Mouse (Mus musculus) stomach, embryonic 15.5 days (tissue): ENCODE data around the gene Sorl1. TPM values are rescaled to one million over a fixed set of nuclear protein-coding genes. Genes with fewer than 3 reads are reported as not detected.

ENCODE experiments used
- ATAC-seq: fragments of 200-750 bp; cut with Nextera tagmentation; 2 replicates; pipeline ENCODE4 v1.8.0; 2017; ENCODE audit warnings: low read depth, moderate number of reproducible peaks, moderate TSS enrichment; ENCODE audit not compliant: insufficient read depth, low FRiP score
- H3K27ac ChIP-seq: fragments of 300-500 bp; sonication (generic); 2 replicates; pipeline ENCODE4 v1.5.1; 2015; ENCODE audit warnings: mild to moderate bottlenecking, inconsistent platforms
- H3K27me3 ChIP-seq: fragments of 300-500 bp; sonication (generic); replicated peaks from 2 replicates; pipeline ENCODE4 v1.6.1; 2015; ENCODE audit warnings: inconsistent platforms
- H3K36me3 ChIP-seq: fragments of 300-500 bp; sonication (generic); 2 replicates; pipeline ENCODE4 v1.6.1; 2015; ENCODE audit warnings: inconsistent platforms
- H3K4me1 ChIP-seq: fragments of 300-500 bp; sonication (generic); 2 replicates; pipeline ENCODE4 v1.6.1; 2015; ENCODE audit warnings: inconsistent platforms
- H3K4me2 ChIP-seq: fragments of 300-500 bp; sonication (generic); 2 replicates; pipeline ENCODE4 v1.6.1; 2015; ENCODE audit warnings: mild to moderate bottlenecking, inconsistent platforms
- H3K4me3 ChIP-seq: fragments of 300-500 bp; sonication (generic); replicated peaks from 2 replicates; pipeline ENCODE4 v1.5.1; 2015; ENCODE audit warnings: inconsistent platforms
- H3K9ac ChIP-seq: fragments of 300-500 bp; sonication (generic); 2 replicates; pipeline ENCODE4 v1.6.1; 2015; ENCODE audit warnings: inconsistent platforms
- H3K9me3 ChIP-seq: fragments of 300-500 bp; sonication (generic); 2 replicates; pipeline ENCODE4 v1.6.1; 2016; ENCODE audit warnings: inconsistent platforms
- WGBS: fragments of 180-500 bp; shearing (Covaris S2); methylation state at CpG from one replicate; pipeline ENCODE4 v1.1.7; 2015; 5-methylcytosine and 5-hydroxymethylcytosine counted together
- polyA plus RNA-seq: library from polyadenylated mRNA; unstranded; fragments of >200 nt; fragmentation: Nextera tagmentation; extraction: Ambion mirVana; gene quantifications from 2 replicates; pipeline ENCODE4 v1.2.1, GENCODE M21; 2015

Sorl1 gene
- polyA plus RNA-seq, 1 experiment from 2014 or later: 11.4 TPM

DNA sequence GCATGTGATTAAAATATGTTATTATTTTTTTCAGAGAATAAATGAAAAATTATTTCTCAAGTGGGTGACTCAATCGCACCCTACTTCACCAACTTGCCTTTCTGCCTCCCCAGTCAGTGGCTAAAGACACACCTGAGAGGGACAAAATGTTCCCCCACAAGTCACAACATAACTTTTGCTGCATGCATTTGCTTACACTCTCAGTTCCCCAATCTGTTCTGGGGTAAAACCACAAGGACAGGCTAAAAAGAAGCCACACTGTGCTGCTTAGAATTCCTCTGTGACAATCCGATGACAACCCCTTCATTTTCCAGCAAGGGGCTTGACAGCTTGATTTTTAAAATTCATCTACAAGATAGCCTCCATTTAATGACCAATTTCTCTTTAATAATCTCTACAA lies 22.4 kb upstream of the Sorl1 start:
- 92% methylated on average over 2 of the region's 2 CpGs for WGBS
- no peak overlapping the region for H3K4me3 ChIP-seq
- H3K4me1 ChIP-seq: no peaks in the 10 kb centered on the region
- H3K4me2 ChIP-seq: no peak overlapping the region
- H3K36me3 ChIP-seq: no peaks in the 10 kb centered on the region
- no peak overlapping the region for H3K9ac ChIP-seq
- no peaks in the 10 kb centered on the region for H3K9me3 ChIP-seq
- no peak overlapping the region for H3K27ac ChIP-seq
- no peaks in the 10 kb centered on the region for H3K27me3 ChIP-seq
- no peak for ATAC-seq

DNA sequence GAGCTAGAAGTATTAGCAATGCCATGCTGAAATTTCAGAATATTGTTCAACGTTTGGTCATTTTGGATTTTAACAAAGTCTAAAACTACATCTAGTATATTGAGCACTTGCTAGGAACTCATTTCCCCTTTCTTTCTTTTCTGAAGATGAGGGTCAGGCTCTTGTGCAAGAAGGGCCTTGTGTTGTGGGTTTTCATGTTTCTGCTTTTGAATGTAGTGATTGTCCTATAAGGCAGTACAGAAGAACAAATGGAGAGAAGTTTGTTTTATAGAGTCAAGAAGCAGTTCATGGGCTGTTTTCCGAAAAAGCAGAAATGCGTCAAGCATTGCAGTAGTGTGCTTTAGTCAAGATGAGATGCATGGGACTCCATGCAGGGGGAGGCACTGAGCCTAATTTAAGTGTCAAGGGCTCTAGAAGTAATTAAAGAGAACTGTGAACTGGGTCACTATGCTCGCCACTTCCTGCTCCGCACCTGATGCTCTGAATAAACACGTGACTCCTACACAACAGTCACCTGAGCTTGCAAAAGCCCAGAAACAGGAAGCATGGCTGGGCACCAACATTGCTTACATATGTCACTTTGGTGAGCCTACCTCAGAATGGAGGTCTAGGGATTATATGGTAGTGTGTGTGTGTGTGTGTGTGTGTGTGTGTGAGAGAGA lies 17.6 kb upstream of the Sorl1 start:
- Histone ChIP-seq H3K9me3 (no peaks in the 10 kb centered on the region), H3K36me3 (no peaks in the 10 kb centered on the region), H3K4me3 (no peak overlapping the region), H3K9ac (no peak overlapping the region), H3K4me2 (no peak overlapping the region), H3K4me1 (no peaks in the 10 kb centered on the region), H3K27me3 (no peaks in the 10 kb centered on the region), H3K27ac (no peak overlapping the region)
- WGBS: 77% methylated on average over 6 of the region's 6 CpGs
- ATAC-seq: no peak

DNA sequence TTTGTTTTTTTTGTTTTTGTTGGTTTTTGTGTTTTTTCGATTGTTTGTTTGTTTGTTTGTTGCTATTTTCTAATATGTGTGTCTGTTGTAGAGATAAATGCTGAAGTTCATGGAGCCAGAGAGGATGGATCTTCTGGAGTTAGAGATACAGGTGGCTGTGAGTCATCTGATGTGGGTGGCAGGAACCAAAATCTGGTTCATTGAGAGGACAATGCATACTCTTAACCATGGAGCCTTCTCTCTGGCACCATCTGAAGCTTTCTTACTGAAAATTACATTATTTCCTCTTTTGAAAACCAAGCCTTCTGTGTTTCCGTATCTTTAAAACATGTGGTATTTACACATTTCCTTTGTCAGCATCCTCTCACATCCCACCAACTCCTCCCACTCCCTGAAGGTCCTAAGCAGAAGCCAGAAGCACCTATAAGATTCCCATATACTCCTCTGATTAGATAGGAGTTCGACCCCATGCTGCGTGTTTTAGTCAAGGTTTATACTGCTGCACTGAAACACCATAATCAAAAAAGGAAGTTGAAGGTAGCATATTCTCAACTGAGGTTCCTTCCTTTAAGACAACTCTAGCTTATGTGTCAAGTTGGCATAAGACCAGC lies 14.3 kb upstream of the Sorl1 start:
- no peaks in the 10 kb centered on the region for H3K4me1 ChIP-seq
- H3K27me3 ChIP-seq: no peaks in the 10 kb centered on the region
- H3K27ac ChIP-seq: no peak overlapping the region
- H3K9ac ChIP-seq: no peak overlapping the region
- no peaks in the 10 kb centered on the region for H3K36me3 ChIP-seq
- no peak overlapping the region for H3K4me2 ChIP-seq
- WGBS: 75% methylated on average over 4 of the region's 4 CpGs
- H3K4me3 ChIP-seq: no peak overlapping the region
- ATAC-seq: no peak
- no peaks in the 10 kb centered on the region for H3K9me3 ChIP-seq

DNA sequence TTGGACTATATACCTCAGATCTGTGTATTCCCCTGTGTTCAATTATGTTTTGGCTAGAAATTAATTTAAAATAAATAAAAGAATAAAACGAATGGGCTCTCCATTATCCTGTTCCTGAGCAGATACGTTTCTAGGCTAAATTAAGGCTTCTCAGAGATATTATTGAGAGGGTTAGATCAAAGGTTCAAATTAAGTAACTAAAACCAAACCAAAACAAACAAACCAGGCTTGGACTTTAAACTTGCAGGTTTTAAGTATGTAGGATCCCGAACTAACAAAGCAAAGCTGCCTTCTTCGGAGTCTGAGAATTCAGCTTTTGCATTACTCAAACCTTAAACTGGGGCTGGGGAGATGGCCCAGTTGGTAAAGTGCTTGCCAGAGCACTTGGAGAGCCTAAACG lies 13.5 kb upstream of the Sorl1 start:
- Histone ChIP-seq H3K9me3 (no peaks in the 10 kb centered on the region), H3K4me3 (no peak overlapping the region), H3K27ac (no peak overlapping the region), H3K9ac (no peak overlapping the region), H3K27me3 (no peaks in the 10 kb centered on the region), H3K4me1 (no peaks in the 10 kb centered on the region), H3K36me3 (no peaks in the 10 kb centered on the region), H3K4me2 (no peak overlapping the region)
- 52% methylated on average over 5 of the region's 5 CpGs for WGBS
- no peak for ATAC-seq

DNA sequence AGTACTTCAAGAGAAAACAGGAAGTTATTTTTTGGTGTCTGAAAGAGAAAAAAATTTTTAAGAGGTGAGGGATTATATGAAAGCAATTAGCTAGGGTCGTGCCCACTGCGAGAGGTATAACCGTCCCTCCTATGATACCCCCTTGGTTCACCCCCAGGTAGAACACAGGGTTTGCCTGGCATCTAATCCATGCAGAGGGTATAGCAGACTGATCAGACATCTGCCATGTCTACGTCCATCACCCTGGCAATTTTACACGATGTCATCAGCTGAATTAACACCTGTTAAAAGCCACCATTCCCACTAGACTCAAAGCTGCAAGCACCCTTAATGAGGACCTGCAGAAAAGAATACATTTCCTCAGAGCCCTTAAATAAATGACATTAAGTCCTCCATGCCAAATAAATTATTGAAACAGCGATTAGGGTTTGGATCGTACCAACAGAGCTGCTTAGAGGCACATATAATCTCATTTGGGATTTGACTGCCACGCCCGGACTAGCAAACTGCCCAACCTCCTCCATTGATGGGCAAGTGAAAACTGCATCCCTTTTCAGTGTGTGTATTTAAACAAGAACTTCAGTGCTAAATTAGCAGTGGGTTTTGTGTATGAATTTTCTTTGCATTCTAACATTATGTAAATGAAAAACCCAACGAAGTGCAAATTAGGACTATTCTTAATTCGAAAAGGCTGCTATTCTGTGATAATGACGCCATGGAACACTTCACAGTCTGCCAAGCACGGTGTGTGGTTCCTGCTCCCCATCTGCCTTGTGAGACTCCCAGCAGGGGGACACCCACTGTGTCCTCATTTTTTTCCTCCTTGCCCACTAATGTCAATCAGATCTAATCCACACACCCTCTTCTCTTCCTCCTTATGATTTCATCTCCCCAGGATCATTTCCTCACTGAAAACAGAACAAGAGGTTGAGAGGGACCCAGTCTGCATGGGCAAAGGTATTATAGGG lies 7.0 kb upstream of the Sorl1 start:
- WGBS: 80% methylated on average over 13 of the region's 13 CpGs
- H3K9me3 ChIP-seq: no peaks in the 10 kb centered on the region
- no peak overlapping the region for H3K4me3 ChIP-seq
- H3K4me2 ChIP-seq: no peak overlapping the region
- no peak for ATAC-seq
- no peak overlapping the region for H3K9ac ChIP-seq
- H3K36me3 ChIP-seq: no peaks in the 10 kb centered on the region
- H3K27ac ChIP-seq: no peak overlapping the region
- no peaks in the 10 kb centered on the region for H3K4me1 ChIP-seq
- H3K27me3 ChIP-seq: no peaks in the 10 kb centered on the region

GRCm38 (mm10) chr9:42127983-42128382 lies 3.9 kb upstream of the Sorl1 start:
- 81% methylated on average over 5 of the region's 5 CpGs for WGBS
- Histone ChIP-seq H3K4me1 (no peaks in the 10 kb centered on the region), H3K9me3 (no peaks in the 10 kb centered on the region), H3K27ac (no peak overlapping the region), H3K36me3 (no peaks in the 10 kb centered on the region), H3K4me3 (no peak overlapping the region), H3K4me2 (no peak overlapping the region), H3K27me3 (no peaks in the 10 kb centered on the region), H3K9ac (no peak overlapping the region)
- ATAC-seq: no peak

DNA sequence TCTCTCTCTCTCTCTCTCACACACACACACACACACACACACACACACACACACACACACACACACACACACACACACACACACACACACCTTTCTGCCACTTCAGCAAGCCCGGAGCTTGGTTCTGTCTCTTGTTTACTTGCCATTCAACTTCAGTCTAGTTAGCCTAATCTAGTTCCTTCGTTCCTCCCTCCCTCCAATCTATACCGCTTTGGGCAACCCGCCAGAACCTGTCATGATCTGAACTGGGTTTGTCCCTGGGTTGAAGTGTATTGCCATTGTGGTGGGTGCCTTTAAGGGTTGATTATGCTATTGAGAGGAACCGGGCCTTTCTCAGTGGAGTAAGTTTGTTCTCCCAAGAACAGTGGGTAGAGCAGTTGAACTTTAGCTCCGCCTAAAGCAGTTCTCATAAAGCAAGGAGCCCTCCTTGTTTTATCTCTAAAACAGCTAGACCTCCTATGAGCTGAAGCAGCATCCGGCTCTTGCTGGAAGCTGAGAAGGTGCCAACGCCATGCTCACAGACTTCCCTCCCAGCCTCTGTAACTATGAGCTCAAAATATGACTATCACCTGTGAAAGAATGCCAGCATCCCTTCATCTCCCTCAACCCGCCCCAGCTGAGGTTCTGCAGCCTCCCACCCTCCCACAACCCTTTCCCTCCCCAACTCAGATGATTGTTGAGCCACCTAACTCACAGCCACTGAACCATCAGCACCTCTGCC lies 1.3 kb upstream of the Sorl1 start:
- Histone ChIP-seq H3K4me1 (no peaks in the 10 kb centered on the region), H3K36me3 (no peaks in the 10 kb centered on the region), H3K27ac (no peak overlapping the region), H3K9me3 (no peaks in the 10 kb centered on the region), H3K9ac (no peak overlapping the region), H3K27me3 (no peaks in the 10 kb centered on the region), H3K4me2 (no peak overlapping the region), H3K4me3 (no peak overlapping the region)
- 70% methylated on average over 9 of the region's 9 CpGs for WGBS
- ATAC-seq: 0 out of 2 replicates have a peak, but pooled peaks have one; percentile 23

DNA sequence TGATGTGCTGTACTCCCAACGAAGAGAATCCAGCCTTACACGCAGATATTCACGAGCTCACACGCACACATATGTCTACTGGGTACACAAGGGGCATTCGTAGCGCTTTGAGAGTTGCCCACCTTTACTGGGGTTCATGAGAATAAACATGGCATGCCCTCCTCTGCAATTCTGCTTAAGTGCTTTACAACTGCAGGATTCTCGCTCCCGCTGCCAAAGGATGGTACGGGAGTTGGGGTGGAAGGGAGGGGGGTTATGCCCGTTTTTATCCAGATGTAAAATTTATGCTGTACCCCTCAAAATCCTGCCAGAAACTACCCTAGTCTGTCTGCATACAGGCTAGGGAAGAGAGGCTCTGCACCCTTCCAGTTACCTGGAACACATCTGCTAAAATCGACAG lies 893 bp downstream of the Sorl1 start:
- Histone ChIP-seq H3K27ac (no peak overlapping the region), H3K4me2 (peak overlapping the region; percentile 90), H3K36me3 (no peaks in the 10 kb centered on the region), H3K9me3 (no peaks in the 10 kb centered on the region), H3K4me3 (peak overlapping the region; percentile 68), H3K27me3 (no peaks in the 10 kb centered on the region), H3K9ac (peak overlapping the region; percentile 77), H3K4me1 (no peaks in the 10 kb centered on the region)
- ATAC-seq: no peak
- 24% methylated on average over 11 of the region's 11 CpGs for whole genome bisulfite sequencing

DNA sequence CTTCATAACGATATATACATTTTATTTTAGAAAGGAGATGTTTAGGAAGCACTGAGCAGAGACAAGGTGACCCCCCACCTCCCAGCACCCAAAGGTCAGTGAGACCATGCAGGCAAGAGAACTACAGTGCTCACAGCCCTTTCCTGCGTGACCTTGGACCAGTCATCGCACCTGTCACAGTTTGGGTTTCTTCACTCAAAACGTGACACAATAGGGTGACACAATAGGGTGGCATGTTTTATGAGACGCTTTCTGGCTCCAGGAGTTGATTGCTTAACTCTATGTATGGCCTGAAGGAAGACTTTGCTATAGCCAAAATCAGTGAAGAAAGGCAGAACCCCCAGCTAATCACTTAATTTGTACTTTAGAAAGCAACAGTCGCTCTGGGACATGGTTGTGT lies 1.7 kb downstream of the Sorl1 start:
- 71% methylated on average over 6 of the region's 6 CpGs for WGBS

GRCm38 (mm10) chr9:42121631-42122354 lies 2.3 kb downstream of the Sorl1 start:
- WGBS: 61% methylated on average over 10 of the region's 10 CpGs
- no peak for ATAC-seq
- Histone ChIP-seq H3K4me1 (no peaks in the 10 kb centered on the region), H3K9me3 (no peaks in the 10 kb centered on the region), H3K27ac (no peak overlapping the region), H3K27me3 (no peaks in the 10 kb centered on the region), H3K9ac (no peak overlapping the region), H3K36me3 (no peaks in the 10 kb centered on the region), H3K4me2 (peak overlapping the region; percentile 4), H3K4me3 (peak overlapping the region; percentile 68; the same call in 1 of the 2 replicates)

More for the DNA sequence above, 1.7 kb downstream of the Sorl1 start:
- no peak for ATAC-seq
- no peaks in the 10 kb centered on the region for H3K27me3 ChIP-seq
- H3K36me3 ChIP-seq: no peaks in the 10 kb centered on the region
- peak overlapping the region; percentile 68; the same call in 1 of the 2 replicates for H3K4me3 ChIP-seq
- H3K27ac ChIP-seq: no peak overlapping the region
- H3K4me2 ChIP-seq: peak overlapping the region; percentile 90
- no peaks in the 10 kb centered on the region for H3K4me1 ChIP-seq
- H3K9ac ChIP-seq: no peak overlapping the region
- no peaks in the 10 kb centered on the region for H3K9me3 ChIP-seq

GRCm38 (mm10) chr9:42116418-42117056 lies 7.6 kb downstream of the Sorl1 start:
- 52% methylated on average over 10 of the region's 10 CpGs for WGBS
- H3K9me3 ChIP-seq: no peaks in the 10 kb centered on the region
- H3K9ac ChIP-seq: no peak overlapping the region
- peaks cover 3% of the 10 kb centered on the region; the same call in 1 of the 2 replicates for H3K4me1 ChIP-seq
- no peaks in the 10 kb centered on the region for H3K27me3 ChIP-seq
- no peak overlapping the region for H3K4me3 ChIP-seq
- H3K4me2 ChIP-seq: no peak overlapping the region
- no peaks in the 10 kb centered on the region for H3K36me3 ChIP-seq
- no peak overlapping the region for H3K27ac ChIP-seq
- no peak for ATAC-seq
